Mouse (Mus musculus): ENCODE results near the gene Ipmk. TPM values are rescaled to one million over a fixed set of nuclear protein-coding genes. Genes with fewer than 3 reads are reported as not detected.

The Ipmk gene
- polyA plus RNA-seq, 1 experiment from 2014 or later = 21.0 TPM

DNA sequence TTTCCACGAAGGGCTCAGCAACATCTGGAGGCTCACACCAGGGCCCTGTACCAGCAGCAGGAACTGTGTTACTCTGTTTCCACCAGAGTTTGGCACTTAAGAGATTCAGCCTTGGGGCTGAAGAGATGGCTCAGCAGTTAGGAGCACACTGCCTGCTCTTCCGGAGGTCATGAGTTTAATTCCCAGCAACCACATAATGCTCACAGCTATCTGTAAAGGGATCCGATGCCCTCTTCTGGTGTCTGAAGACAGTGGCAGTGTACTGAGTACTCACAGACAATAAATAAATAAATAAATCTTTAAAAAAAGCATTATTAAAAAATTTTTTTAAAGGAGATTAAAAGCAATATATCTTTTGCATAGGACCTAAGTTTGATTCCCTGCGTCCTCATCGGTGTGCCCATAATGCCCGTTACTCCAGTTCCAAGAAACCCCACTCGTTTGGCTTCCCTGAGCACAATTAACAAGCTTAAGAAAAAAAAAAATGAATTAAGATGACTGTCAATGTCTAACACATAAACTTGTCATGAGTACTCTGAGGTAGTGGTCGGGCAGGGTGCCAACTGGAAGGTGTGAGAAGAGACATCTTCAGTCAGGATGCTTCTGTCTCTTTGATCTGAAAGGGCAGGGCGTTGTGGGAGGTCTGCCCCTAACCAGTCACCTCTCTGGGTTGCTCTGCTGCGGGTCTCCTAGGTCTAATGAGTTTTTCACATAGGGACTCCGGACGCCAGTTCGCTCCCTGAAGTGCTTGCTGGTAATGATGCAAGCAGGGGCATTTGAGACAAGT lies 648 bp upstream of the Ipmk start:
- H3K4me1 ChIP-seq (ENCODE audit: control insufficient read depth, insufficient read depth, low read length) = no peaks in the 10 kb centered on the region
- no peaks in the 10 kb centered on the region for H3K9me3 ChIP-seq (replicated peaks; ENCODE audit: control insufficient read depth, low read length)
- no peaks in the 10 kb centered on the region for H3K36me3 ChIP-seq (replicated peaks; ENCODE audit: control insufficient read depth, insufficient read depth, low read depth, low read length)
- WGBS = 9% methylated on average over 13 of the region's 13 CpGs
- no peaks in the 10 kb centered on the region for H3K27me3 ChIP-seq (ENCODE audit: control insufficient read depth, insufficient read depth, low read length)
- DNase-seq (ENCODE audit: low spot score) = no peak
- peak overlapping the region; percentile 75 for H3K4me3 ChIP-seq (ENCODE audit: low read depth, low read length)
- peak overlapping the region; percentile 59 for H3K27ac ChIP-seq (replicated peaks; ENCODE audit: low read depth, low read length)
- peak overlapping the region; percentile 96 for H3K4me2 ChIP-seq (ENCODE audit: low read depth, low read length)
- ATAC-seq (replicated peaks; ENCODE audit: insufficient number of reproducible peaks, low FRiP score, low TSS enrichment, low read depth) = no peak
- H3K9ac ChIP-seq (replicated peaks; ENCODE audit: low read length) = peak overlapping the region; percentile 76

- ATAC-seq (replicated peaks; ENCODE audit: insufficient number of reproducible peaks, low FRiP score, low TSS enrichment, low read depth) (peak; percentile 68), DNase-seq (ENCODE audit: low spot score) (peak; percentile 44)
- Histone ChIP-seq H3K9ac (replicated peaks; ENCODE audit: low read length) (peak overlapping the region; percentile 76), H3K4me2 (ENCODE audit: low read depth, low read length) (peak overlapping the region; percentile 96), H3K36me3 (replicated peaks; ENCODE audit: control insufficient read depth, insufficient read depth, low read depth, low read length) (no peaks in the 10 kb centered on the region), H3K4me3 (ENCODE audit: low read depth, low read length) (peak overlapping the region; percentile 75), H3K9me3 (replicated peaks; ENCODE audit: control insufficient read depth, low read length) (no peaks in the 10 kb centered on the region), H3K4me1 (ENCODE audit: control insufficient read depth, insufficient read depth, low read length) (no peaks in the 10 kb centered on the region), H3K27ac (replicated peaks; ENCODE audit: low read depth, low read length) (peak overlapping the region; percentile 59; the same call in 1 of the 2 replicates), H3K27me3 (ENCODE audit: control insufficient read depth, insufficient read depth, low read length) (no peaks in the 10 kb centered on the region)
- under 1% methylated on average over 38 of the region's 48 CpGs for WGBS
Observed at GRCm38 (mm10) chr10:71347964-71348636, 537 bp downstream of the Ipmk start.

DNA sequence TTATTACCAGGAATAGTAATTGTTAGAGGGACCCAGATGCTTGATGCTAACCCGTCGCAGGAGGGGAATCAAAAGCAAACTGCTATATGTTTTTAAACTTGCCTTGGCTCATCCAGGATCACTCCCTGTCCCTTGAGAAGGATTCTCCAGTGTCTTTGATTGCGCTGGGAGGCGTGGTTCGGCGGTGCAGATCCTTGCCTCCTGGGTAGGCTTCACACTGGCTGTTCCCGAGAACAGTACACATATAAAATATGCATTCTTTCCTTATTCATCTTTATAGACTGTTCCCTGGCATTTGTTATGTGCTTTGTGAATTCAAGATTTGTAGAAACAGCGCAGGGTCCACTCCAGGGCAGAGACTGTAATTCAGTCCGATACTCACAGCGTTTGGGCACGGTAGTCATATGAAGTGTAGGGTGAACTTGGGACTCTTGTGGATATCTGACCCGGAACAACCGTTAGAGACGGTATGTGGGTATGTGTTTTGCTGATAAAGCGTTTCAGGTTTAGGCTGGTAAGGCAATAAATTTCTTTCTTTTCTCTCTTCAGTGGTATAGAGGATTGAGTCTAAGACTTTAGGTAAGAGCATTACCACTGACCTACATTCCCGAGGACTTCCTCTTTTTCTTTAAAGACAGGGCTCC lies 1.2 kb downstream of the Ipmk start:
- peak overlapping the region; percentile 96 for H3K4me2 ChIP-seq (ENCODE audit: low read depth, low read length)
- H3K27me3 ChIP-seq (ENCODE audit: control insufficient read depth, insufficient read depth, low read length) = no peaks in the 10 kb centered on the region
- WGBS = 27% methylated on average over 16 of the region's 16 CpGs
- ATAC-seq (replicated peaks; ENCODE audit: insufficient number of reproducible peaks, low FRiP score, low TSS enrichment, low read depth) (no peak), DNase-seq (ENCODE audit: low spot score) (no peak)
- peak overlapping the region; percentile 76 for H3K9ac ChIP-seq (replicated peaks; ENCODE audit: low read length)
- no peaks in the 10 kb centered on the region for H3K36me3 ChIP-seq (replicated peaks; ENCODE audit: control insufficient read depth, insufficient read depth, low read depth, low read length)
- H3K9me3 ChIP-seq (replicated peaks; ENCODE audit: control insufficient read depth, low read length) = no peaks in the 10 kb centered on the region
- peak overlapping the region; percentile 75 for H3K4me3 ChIP-seq (ENCODE audit: low read depth, low read length)
- no peaks in the 10 kb centered on the region for H3K4me1 ChIP-seq (ENCODE audit: control insufficient read depth, insufficient read depth, low read length)
- H3K27ac ChIP-seq (replicated peaks; ENCODE audit: low read depth, low read length) = no peak overlapping the region

DNA sequence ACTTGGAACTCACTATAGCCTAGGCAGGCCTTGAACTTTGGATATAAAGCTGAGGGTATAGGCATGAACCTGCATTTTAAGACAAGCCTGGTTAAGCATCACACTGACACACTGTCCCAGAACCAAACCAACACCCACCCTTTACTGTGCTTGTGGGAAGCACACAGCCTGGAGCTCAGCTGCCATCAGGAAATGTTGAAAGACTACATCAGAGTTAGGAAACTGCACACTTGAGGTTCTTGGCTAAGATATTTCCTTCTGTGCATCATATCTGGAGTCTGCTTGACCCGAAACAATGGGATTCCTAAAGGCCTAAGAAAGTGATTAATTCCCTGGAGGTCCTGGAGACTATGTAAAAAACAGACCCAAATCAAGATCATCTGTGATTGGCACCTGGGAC lies 1.7 kb downstream of the Ipmk start:
- ATAC-seq (replicated peaks; ENCODE audit: insufficient number of reproducible peaks, low FRiP score, low TSS enrichment, low read depth) (no peak), DNase-seq (ENCODE audit: low spot score) (no peak)
- Histone ChIP-seq H3K4me2 (ENCODE audit: low read depth, low read length) (no peak overlapping the region), H3K4me1 (ENCODE audit: control insufficient read depth, insufficient read depth, low read length) (no peaks in the 10 kb centered on the region), H3K4me3 (ENCODE audit: low read depth, low read length) (peak overlapping the region; percentile 75; the same call in 1 of the 2 replicates), H3K36me3 (replicated peaks; ENCODE audit: control insufficient read depth, insufficient read depth, low read depth, low read length) (no peaks in the 10 kb centered on the region), H3K9ac (replicated peaks; ENCODE audit: low read length) (no peak overlapping the region), H3K9me3 (replicated peaks; ENCODE audit: control insufficient read depth, low read length) (no peaks in the 10 kb centered on the region), H3K27me3 (ENCODE audit: control insufficient read depth, insufficient read depth, low read length) (no peaks in the 10 kb centered on the region), H3K27ac (replicated peaks; ENCODE audit: low read depth, low read length) (no peak overlapping the region)
- whole genome bisulfite sequencing = 80% methylated on average over 1 of the region's 1 CpGs

DNA sequence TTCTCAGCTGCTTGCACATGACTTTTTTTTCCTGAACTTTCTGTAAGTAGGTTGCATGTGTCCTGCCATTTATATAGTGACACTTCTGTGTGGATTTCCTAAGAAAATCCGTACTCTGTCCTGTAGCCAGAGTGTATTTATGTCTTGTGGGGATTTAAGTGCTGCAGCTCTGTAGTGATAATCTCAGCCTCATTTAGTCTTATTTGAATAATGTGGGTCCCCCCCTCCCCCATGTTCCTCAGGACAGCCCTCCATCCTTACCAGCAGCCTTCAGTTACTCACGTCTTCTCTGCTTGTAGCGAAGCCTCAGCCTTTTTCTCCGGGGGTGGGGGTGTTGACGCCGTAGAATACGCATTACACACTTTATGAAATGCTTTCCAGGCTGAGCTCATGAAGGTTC lies 3.7 kb downstream of the Ipmk start:
- Histone ChIP-seq H3K4me2 (ENCODE audit: low read depth, low read length) (no peak overlapping the region), H3K4me3 (ENCODE audit: low read depth, low read length) (no peak overlapping the region), H3K27ac (replicated peaks; ENCODE audit: low read depth, low read length) (no peak overlapping the region), H3K36me3 (replicated peaks; ENCODE audit: control insufficient read depth, insufficient read depth, low read depth, low read length) (no peaks in the 10 kb centered on the region), H3K4me1 (ENCODE audit: control insufficient read depth, insufficient read depth, low read length) (no peaks in the 10 kb centered on the region), H3K9ac (replicated peaks; ENCODE audit: low read length) (no peak overlapping the region), H3K9me3 (replicated peaks; ENCODE audit: control insufficient read depth, low read length) (no peaks in the 10 kb centered on the region), H3K27me3 (ENCODE audit: control insufficient read depth, insufficient read depth, low read length) (no peaks in the 10 kb centered on the region)
- DNase-seq (ENCODE audit: low spot score) (no peak), ATAC-seq (replicated peaks; ENCODE audit: insufficient number of reproducible peaks, low FRiP score, low TSS enrichment, low read depth) (no peak)
- WGBS = 93% methylated on average over 7 of the region's 7 CpGs

DNA sequence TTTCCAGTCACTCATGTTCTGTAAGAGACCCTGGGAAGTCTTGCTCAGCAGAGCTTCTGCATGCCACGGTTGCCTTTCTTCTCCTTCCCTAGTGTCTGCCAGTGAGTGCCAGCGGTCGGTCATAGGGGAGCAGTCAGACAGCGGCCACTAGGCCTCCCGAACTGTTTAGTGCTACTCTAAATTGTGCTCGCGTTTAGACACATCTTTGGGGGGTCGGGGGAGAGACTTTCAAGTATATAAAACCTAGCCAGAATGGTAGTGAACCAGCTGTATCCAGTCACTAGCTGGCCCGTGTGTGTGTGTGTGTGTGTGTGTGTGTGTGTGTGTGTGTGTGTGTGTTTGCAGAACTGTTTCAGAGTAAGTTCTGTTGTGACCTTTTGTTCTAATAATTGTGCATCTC lies 6.3 kb downstream of the Ipmk start:
- Histone ChIP-seq H3K4me3 (ENCODE audit: low read depth, low read length) (no peak overlapping the region), H3K9me3 (replicated peaks; ENCODE audit: control insufficient read depth, low read length) (no peaks in the 10 kb centered on the region), H3K4me2 (ENCODE audit: low read depth, low read length) (no peak overlapping the region), H3K27me3 (ENCODE audit: control insufficient read depth, insufficient read depth, low read length) (no peaks in the 10 kb centered on the region), H3K27ac (replicated peaks; ENCODE audit: low read depth, low read length) (no peak overlapping the region), H3K9ac (replicated peaks; ENCODE audit: low read length) (no peak overlapping the region), H3K36me3 (replicated peaks; ENCODE audit: control insufficient read depth, insufficient read depth, low read depth, low read length) (no peaks in the 10 kb centered on the region), H3K4me1 (ENCODE audit: control insufficient read depth, insufficient read depth, low read length) (no peaks in the 10 kb centered on the region)
- DNase-seq (ENCODE audit: low spot score) = no peak
- WGBS = 76% methylated on average over 9 of the region's 9 CpGs
- ATAC-seq (replicated peaks; ENCODE audit: insufficient number of reproducible peaks, low FRiP score, low TSS enrichment, low read depth) = no peak

GRCm38 (mm10) chr10:71354947-71355346 lies 7.4 kb downstream of the Ipmk start:
- no peak for DNase-seq (ENCODE audit: low spot score)
- Histone ChIP-seq H3K9ac (replicated peaks; ENCODE audit: low read length) (no peak overlapping the region), H3K4me2 (ENCODE audit: low read depth, low read length) (no peak overlapping the region), H3K4me3 (ENCODE audit: low read depth, low read length) (no peak overlapping the region), H3K27ac (replicated peaks; ENCODE audit: low read depth, low read length) (no peak overlapping the region), H3K27me3 (ENCODE audit: control insufficient read depth, insufficient read depth, low read length) (no peaks in the 10 kb centered on the region), H3K4me1 (ENCODE audit: control insufficient read depth, insufficient read depth, low read length) (no peaks in the 10 kb centered on the region), H3K9me3 (replicated peaks; ENCODE audit: control insufficient read depth, low read length) (no peaks in the 10 kb centered on the region), H3K36me3 (replicated peaks; ENCODE audit: control insufficient read depth, insufficient read depth, low read depth, low read length) (no peaks in the 10 kb centered on the region)
- 87% methylated on average over 12 of the region's 12 CpGs for WGBS
- ATAC-seq (replicated peaks; ENCODE audit: insufficient number of reproducible peaks, low FRiP score, low TSS enrichment, low read depth) = no peak

GRCm38 (mm10) chr10:71361044-71361443 lies 13.5 kb downstream of the Ipmk start:
- Histone ChIP-seq H3K4me1 (ENCODE audit: control insufficient read depth, insufficient read depth, low read length) (no peaks in the 10 kb centered on the region), H3K36me3 (replicated peaks; ENCODE audit: control insufficient read depth, insufficient read depth, low read depth, low read length) (no peaks in the 10 kb centered on the region), H3K27ac (replicated peaks; ENCODE audit: low read depth, low read length) (no peak overlapping the region), H3K9ac (replicated peaks; ENCODE audit: low read length) (no peak overlapping the region), H3K4me3 (ENCODE audit: low read depth, low read length) (no peak overlapping the region), H3K9me3 (replicated peaks; ENCODE audit: control insufficient read depth, low read length) (no peaks in the 10 kb centered on the region), H3K27me3 (ENCODE audit: control insufficient read depth, insufficient read depth, low read length) (no peaks in the 10 kb centered on the region), H3K4me2 (ENCODE audit: low read depth, low read length) (no peak overlapping the region)
- DNase-seq (ENCODE audit: low spot score) = no peak
- WGBS = 78% methylated on average over 7 of the region's 7 CpGs
- ATAC-seq (replicated peaks; ENCODE audit: insufficient number of reproducible peaks, low FRiP score, low TSS enrichment, low read depth) = no peak
